Mouse (Mus musculus): ENCODE measurements at regions not wholly inside any gene's neighbourhood (a gene's known extent, or its start where the extent isn't known, plus 50 kb on each side); places are given as distances from the start of the nearest gene placed in this dataset.

- TF ChIP-seq CTCF (IDR thresholded peaks at IDR 0.05; ENCODE audit: low read depth) = no peak
These were observed 745.3 kb downstream of the Hdgfl1 start for GRCm38 (mm10) chr13:26024696-26025095.

GRCm38 (mm10) chr13:26020491-26020890 is 749.5 kb downstream of the Hdgfl1 start:
- H3K27ac ChIP-seq (ENCODE audit: low read depth, low read length) = no peak overlapping the region
- H3K4me2 ChIP-seq (replicated peaks; ENCODE audit: low read depth) = no peak overlapping the region
- H3K9ac ChIP-seq (ENCODE audit: low read depth, low read length) = no peak overlapping the region
- WGBS = 78% methylated on average over 2 of the region's 2 CpGs
- no peak for ATAC-seq
- no peaks in the 10 kb centered on the region for H3K36me3 ChIP-seq (ENCODE audit: control insufficient read depth, insufficient read depth)
- H3K4me1 ChIP-seq (replicated peaks; ENCODE audit: control insufficient read depth, insufficient read depth, low read length) = no peaks in the 10 kb centered on the region
- H3K4me3 ChIP-seq (ENCODE audit: low read depth, low read length) = no peak overlapping the region
- H3K27me3 ChIP-seq (replicated peaks; ENCODE audit: control insufficient read depth, insufficient read depth, low read length) = no peaks in the 10 kb centered on the region
- no peaks in the 10 kb centered on the region for H3K9me3 ChIP-seq (ENCODE audit: control insufficient read depth)
- no peak for TF ChIP-seq CTCF (IDR thresholded peaks at IDR 0.05; ENCODE audit: low read depth)

More at GRCm38 (mm10) chr13:26024696-26025095, 745.3 kb downstream of the Hdgfl1 start:
- H3K36me3 ChIP-seq (ENCODE audit: control insufficient read depth, insufficient read depth) = no peaks in the 10 kb centered on the region
- no peak for ATAC-seq
- no peak overlapping the region for H3K4me2 ChIP-seq (replicated peaks; ENCODE audit: low read depth)
- H3K9ac ChIP-seq (ENCODE audit: low read depth, low read length) = no peak overlapping the region
- H3K4me1 ChIP-seq (replicated peaks; ENCODE audit: control insufficient read depth, insufficient read depth, low read length) = no peaks in the 10 kb centered on the region
- no peak overlapping the region for H3K4me3 ChIP-seq (ENCODE audit: low read depth, low read length)
- H3K9me3 ChIP-seq (ENCODE audit: control insufficient read depth) = no peaks in the 10 kb centered on the region
- no peak overlapping the region for H3K27ac ChIP-seq (ENCODE audit: low read depth, low read length)
- H3K27me3 ChIP-seq (replicated peaks; ENCODE audit: control insufficient read depth, insufficient read depth, low read length) = no peaks in the 10 kb centered on the region

DNA sequence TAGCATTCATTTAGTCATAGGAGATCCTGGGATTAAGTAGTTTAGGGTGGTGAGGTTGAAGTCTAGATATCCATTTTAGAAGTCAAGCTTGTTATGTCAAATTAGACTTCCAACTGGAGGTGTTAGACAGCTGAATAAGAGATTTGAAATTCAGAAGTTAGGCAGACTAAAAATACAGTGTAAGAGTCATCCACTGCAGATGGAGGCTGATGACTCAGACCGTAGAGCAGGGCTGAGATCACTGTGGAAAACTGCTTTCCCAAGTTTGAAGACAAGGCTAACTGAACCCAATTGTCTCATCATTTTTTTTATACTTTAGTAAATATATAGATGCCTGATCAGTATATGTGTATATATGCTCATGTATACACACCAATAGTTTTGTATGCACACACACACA is 738.8 kb upstream of the Nrsn1 start:
- TF ChIP-seq CTCF (IDR thresholded peaks at IDR 0.05; ENCODE audit: low read depth) = no peak
- no peaks in the 10 kb centered on the region for H3K27me3 ChIP-seq (replicated peaks; ENCODE audit: control insufficient read depth, insufficient read depth, low read length)
- no peaks in the 10 kb centered on the region for H3K36me3 ChIP-seq (ENCODE audit: control insufficient read depth, insufficient read depth)
- no peak overlapping the region for H3K4me2 ChIP-seq (replicated peaks; ENCODE audit: low read depth)
- WGBS = 72% methylated on average over 1 of the region's 1 CpGs
- H3K9me3 ChIP-seq (ENCODE audit: control insufficient read depth) = no peaks in the 10 kb centered on the region
- H3K4me1 ChIP-seq (replicated peaks; ENCODE audit: control insufficient read depth, insufficient read depth, low read length) = no peaks in the 10 kb centered on the region
- H3K4me3 ChIP-seq (ENCODE audit: low read depth, low read length) = no peak overlapping the region
- no peak overlapping the region for H3K27ac ChIP-seq (ENCODE audit: low read depth, low read length)
- ATAC-seq = no peak
- no peak overlapping the region for H3K9ac ChIP-seq (ENCODE audit: low read depth, low read length)

- H3K9me3 ChIP-seq (ENCODE audit: control insufficient read depth) = no peaks in the 10 kb centered on the region
- no peaks in the 10 kb centered on the region for H3K4me1 ChIP-seq (replicated peaks; ENCODE audit: control insufficient read depth, insufficient read depth, low read length)
- no peak overlapping the region for H3K4me3 ChIP-seq (ENCODE audit: low read depth, low read length)
- 79% methylated on average over 7 of the region's 7 CpGs for WGBS
- no peak overlapping the region for H3K27ac ChIP-seq (ENCODE audit: low read depth, low read length)
- no peak overlapping the region for H3K4me2 ChIP-seq (replicated peaks; ENCODE audit: low read depth)
- H3K9ac ChIP-seq (ENCODE audit: low read depth, low read length) = no peak overlapping the region
- H3K36me3 ChIP-seq (ENCODE audit: control insufficient read depth, insufficient read depth) = no peaks in the 10 kb centered on the region
- H3K27me3 ChIP-seq (replicated peaks; ENCODE audit: control insufficient read depth, insufficient read depth, low read length) = no peaks in the 10 kb centered on the region
- no peak for TF ChIP-seq CTCF (IDR thresholded peaks at IDR 0.05; ENCODE audit: low read depth)
- no peak for ATAC-seq
These were observed 734.7 kb upstream of the Nrsn1 start for GRCm38 (mm10) chr13:26004768-26005560.

DNA sequence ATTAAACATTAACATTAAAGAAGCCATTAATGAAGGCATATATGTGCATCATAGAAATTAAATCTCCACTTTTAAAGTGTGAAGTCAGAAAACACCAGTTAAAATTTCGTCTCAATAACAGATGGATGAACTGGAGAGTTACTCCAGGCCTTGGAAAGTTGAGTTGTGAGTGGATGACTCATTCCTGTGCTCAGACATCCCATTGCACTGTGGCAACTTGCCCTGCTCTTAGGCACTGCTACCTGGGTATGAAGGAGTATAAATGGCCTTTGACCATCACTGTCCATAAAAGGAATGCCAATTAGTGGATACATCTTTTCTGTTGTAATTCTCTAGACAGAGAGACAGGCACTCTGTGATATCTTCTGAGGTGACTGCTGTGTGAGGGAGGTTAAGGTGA is 723.2 kb upstream of the Nrsn1 start:
- Histone ChIP-seq H3K4me3 (ENCODE audit: low read depth, low read length) (no peak overlapping the region), H3K4me1 (replicated peaks; ENCODE audit: control insufficient read depth, insufficient read depth, low read length) (no peaks in the 10 kb centered on the region), H3K36me3 (ENCODE audit: control insufficient read depth, insufficient read depth) (no peaks in the 10 kb centered on the region), H3K9ac (ENCODE audit: low read depth, low read length) (no peak overlapping the region), H3K27ac (ENCODE audit: low read depth, low read length) (no peak overlapping the region), H3K27me3 (replicated peaks; ENCODE audit: control insufficient read depth, insufficient read depth, low read length) (no peaks in the 10 kb centered on the region), H3K9me3 (ENCODE audit: control insufficient read depth) (no peaks in the 10 kb centered on the region), H3K4me2 (replicated peaks; ENCODE audit: low read depth) (no peak overlapping the region)
- TF ChIP-seq CTCF (IDR thresholded peaks at IDR 0.05; ENCODE audit: low read depth) = no peak
- ATAC-seq = no peak
- 68% methylated on average over 1 of the region's 1 CpGs for WGBS

DNA sequence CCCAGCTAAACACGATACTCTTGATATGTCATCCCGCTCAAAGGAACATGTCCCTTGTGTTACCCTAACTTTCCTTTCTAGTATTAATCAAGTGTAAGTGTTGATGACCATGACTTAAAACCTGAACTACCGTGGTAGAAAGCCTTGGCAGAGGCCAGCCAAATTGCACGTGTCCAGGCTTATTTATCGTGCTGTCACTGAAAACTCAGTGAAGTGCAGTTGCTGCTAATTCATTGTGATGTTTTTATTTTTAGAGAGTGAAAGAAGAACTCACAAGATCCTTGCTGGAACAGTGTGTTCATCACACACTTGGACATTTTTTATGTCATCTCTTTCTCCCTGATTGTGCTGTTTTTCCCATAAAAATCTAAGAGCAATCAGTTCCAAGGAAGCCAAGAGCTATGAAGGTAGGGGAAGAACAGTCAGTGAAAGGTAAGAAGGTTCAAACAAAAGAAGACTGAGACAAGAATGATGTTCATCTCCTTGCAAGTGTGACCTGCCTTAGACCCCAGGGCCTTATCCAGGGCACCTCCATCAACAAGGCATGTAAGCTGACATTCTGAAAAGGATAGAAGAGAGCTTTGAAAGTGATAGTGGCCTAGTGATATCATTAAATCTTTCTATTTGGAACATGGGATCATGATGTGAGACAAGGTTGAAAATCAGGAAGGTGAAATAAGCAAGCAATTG is 718.9 kb upstream of the Nrsn1 start:
- WGBS = 60% methylated on average over 5 of the region's 5 CpGs
- no peaks in the 10 kb centered on the region for H3K9me3 ChIP-seq (ENCODE audit: control insufficient read depth)
- H3K4me1 ChIP-seq (replicated peaks; ENCODE audit: control insufficient read depth, insufficient read depth, low read length) = no peaks in the 10 kb centered on the region
- no peak overlapping the region for H3K4me3 ChIP-seq (ENCODE audit: low read depth, low read length)
- no peaks in the 10 kb centered on the region for H3K27me3 ChIP-seq (replicated peaks; ENCODE audit: control insufficient read depth, insufficient read depth, low read length)
- H3K36me3 ChIP-seq (ENCODE audit: control insufficient read depth, insufficient read depth) = no peaks in the 10 kb centered on the region
- ATAC-seq = no peak
- no peak overlapping the region for H3K9ac ChIP-seq (ENCODE audit: low read depth, low read length)
- no peak for TF ChIP-seq CTCF (IDR thresholded peaks at IDR 0.05; ENCODE audit: low read depth)
- H3K4me2 ChIP-seq (replicated peaks; ENCODE audit: low read depth) = no peak overlapping the region
- H3K27ac ChIP-seq (ENCODE audit: low read depth, low read length) = no peak overlapping the region
